Mouse (Mus musculus) spleen, adult 2 months (tissue): ENCODE measurements around the gene Nectin2.

Experiments used
- CTCF ChIP-seq: fragments of 200-500 bp; IDR thresholded peaks from 2 replicates; pipeline ENCODE4 v1.5.1; 2011; ENCODE audit warnings: mild to moderate bottlenecking, inconsistent platforms; ENCODE audit not compliant: insufficient read depth, insufficient read length, insufficient replicate concordance; ENCODE audit errors: extremely low read depth
- POLR2A ChIP-seq: fragments of 200-500 bp; IDR thresholded peaks from 2 replicates; pipeline ENCODE4 v1.6.1; 2011; ENCODE audit warnings: low read depth, low read length, inconsistent platforms

DNA sequence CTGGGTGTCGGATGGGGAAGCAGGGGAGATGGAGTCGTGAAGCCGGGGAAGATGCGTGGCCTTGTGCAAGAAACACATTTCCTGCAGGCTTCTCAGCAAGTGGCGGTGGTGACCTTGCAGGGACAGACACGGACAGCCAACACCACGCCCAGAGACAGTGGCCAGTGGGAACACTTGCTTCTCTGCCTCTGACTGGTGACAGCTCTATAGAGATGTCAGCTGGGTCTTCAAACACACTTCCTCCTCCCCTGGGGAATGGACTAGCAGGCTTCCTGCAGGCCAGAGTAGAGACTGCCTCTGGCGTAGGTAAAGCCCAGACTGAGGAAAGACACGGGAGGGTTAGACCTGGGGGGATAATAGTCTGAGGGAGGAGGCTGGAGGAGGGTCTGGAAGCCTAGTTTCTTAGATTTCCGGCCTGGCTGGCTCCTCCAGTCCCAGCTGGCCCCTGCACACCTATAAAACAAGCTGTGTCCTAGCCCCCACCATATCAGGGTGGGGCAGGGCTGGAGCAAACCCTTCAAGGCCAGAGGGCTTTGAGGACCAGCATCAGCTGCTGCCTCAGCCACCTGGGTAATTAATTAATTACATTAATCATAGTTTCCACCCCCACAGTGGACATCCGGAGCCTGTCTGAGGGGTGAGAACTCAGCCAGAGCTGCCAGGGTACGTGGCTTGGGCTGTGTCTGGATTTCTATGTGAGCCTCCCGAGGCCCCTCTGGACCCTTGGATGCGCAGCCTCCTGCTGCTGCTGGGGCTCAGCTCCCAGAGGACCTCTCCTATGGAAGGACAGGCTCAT, 5.5 kb downstream of the Nectin2 start:
- TF ChIP-seq CTCF, result no peak
- no peak for TF ChIP-seq POLR2A
